Mouse (Mus musculus) hindbrain, embryonic 12.5 days (tissue): Measurements from ENCODE around the gene Eif2b5. TPM values are rescaled to one million over a fixed set of nuclear protein-coding genes. Genes with fewer than 3 reads are reported as not detected.
"Not testable (repeated sequence)": the region's sequence is repeated elsewhere in the genome, so short reads cannot be mapped to it uniquely, and the experiment has no call there.

Experiments used
- ATAC-seq: fragments of 200-750 bp; cut with Nextera tagmentation; 2 replicates; pipeline ENCODE4 v1.8.0; 2017; ENCODE audit warnings: moderate TSS enrichment; ENCODE audit not compliant: low FRiP score
- H3K27ac ChIP-seq: fragments of 300-500 bp; sonication (generic); 2 replicates; pipeline ENCODE4 v1.5.1; 2016; ENCODE audit warnings: mild to moderate bottlenecking
- H3K27me3 ChIP-seq: fragments of 300-500 bp; sonication (generic); 2 replicates; pipeline ENCODE4 v1.6.1; 2016; ENCODE audit warnings: mild to moderate bottlenecking
- H3K36me3 ChIP-seq: fragments of 300-500 bp; sonication (generic); 2 replicates; pipeline ENCODE4 v1.6.1; 2016; ENCODE audit warnings: mild to moderate bottlenecking
- H3K4me1 ChIP-seq: fragments of 300-500 bp; sonication (generic); 2 replicates; pipeline ENCODE4 v1.6.1; 2016
- H3K4me2 ChIP-seq: fragments of 300-500 bp; sonication (generic); replicated peaks from 2 replicates; pipeline ENCODE4 v1.6.1; 2016; ENCODE audit warnings: mild to moderate bottlenecking
- H3K4me3 ChIP-seq: fragments of 300-500 bp; sonication (generic); 2 replicates; pipeline ENCODE4 v1.5.1; 2016; ENCODE audit warnings: mild to moderate bottlenecking
- H3K9ac ChIP-seq: fragments of 300-500 bp; sonication (generic); 2 replicates; pipeline ENCODE4 v1.6.1; 2016; ENCODE audit warnings: mild to moderate bottlenecking, moderate library complexity
- H3K9me3 ChIP-seq: fragments of 300-500 bp; sonication (generic); replicated peaks from 2 replicates; pipeline ENCODE4 v1.6.1; 2016; ENCODE audit warnings: mild to moderate bottlenecking
- WGBS: fragments of 180-500 bp; shearing (Covaris S2); methylation state at CpG from one replicate; pipeline ENCODE4 v1.1.7; 2016; 5-methylcytosine and 5-hydroxymethylcytosine counted together
- polyA plus RNA-seq: library from polyadenylated mRNA; unstranded; fragments of >200 nt; fragmentation: Nextera tagmentation; extraction: Ambion mirVana; gene quantifications from 2 replicates; pipeline ENCODE4 v1.2.1, GENCODE M21; 2016

Eif2b5 gene
- polyA plus RNA-seq, 1 experiment from 2014 or later = 127 TPM

GRCm38 (mm10) chr16:20477270-20477669 lies 21.3 kb upstream of the Eif2b5 start:
- 71% methylated on average over 3 of the region's 3 CpGs for WGBS
- H3K4me3 ChIP-seq = no peak overlapping the region
- ATAC-seq = no peak

DNA sequence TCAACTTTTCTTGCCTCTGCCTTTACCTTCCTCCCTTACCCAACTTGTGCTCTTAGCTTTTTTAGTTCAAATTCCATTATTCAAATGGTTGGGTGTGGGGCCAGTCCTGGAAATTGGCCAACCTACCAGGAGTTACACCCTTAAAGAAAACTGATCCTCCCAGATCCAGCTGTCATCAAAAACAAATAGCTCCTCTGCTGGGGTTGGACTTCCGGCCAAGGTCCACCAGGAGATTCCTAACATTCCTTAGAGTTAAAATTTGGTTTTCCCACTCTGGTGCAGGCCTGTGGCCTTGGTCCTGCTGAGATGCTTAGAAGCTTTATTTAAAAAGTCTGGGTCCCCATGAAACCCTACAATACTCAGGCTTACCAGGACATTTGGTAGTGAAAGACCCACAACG lies 20.1 kb upstream of the Eif2b5 start:
- no peaks in the 10 kb centered on the region for H3K27me3 ChIP-seq
- H3K36me3 ChIP-seq = no peaks in the 10 kb centered on the region
- no peak overlapping the region for H3K27ac ChIP-seq
- no peak overlapping the region for H3K9ac ChIP-seq
- no peak overlapping the region for H3K4me2 ChIP-seq
- no peaks in the 10 kb centered on the region for H3K9me3 ChIP-seq
- peaks cover 3% of the 10 kb centered on the region; the same call in 1 of the 2 replicates for H3K4me1 ChIP-seq
- no peak for ATAC-seq
- no peak overlapping the region for H3K4me3 ChIP-seq
- WGBS = 70% methylated on average over 2 of the region's 2 CpGs

More at GRCm38 (mm10) chr16:20477270-20477669, 21.3 kb upstream of the Eif2b5 start:
- Histone ChIP-seq H3K36me3 (no peaks in the 10 kb centered on the region), H3K4me2 (no peak overlapping the region), H3K27me3 (no peaks in the 10 kb centered on the region), H3K9me3 (no peaks in the 10 kb centered on the region), H3K9ac (no peak overlapping the region), H3K27ac (no peak overlapping the region), H3K4me1 (peaks cover 3% of the 10 kb centered on the region; the same call in 1 of the 2 replicates)

DNA sequence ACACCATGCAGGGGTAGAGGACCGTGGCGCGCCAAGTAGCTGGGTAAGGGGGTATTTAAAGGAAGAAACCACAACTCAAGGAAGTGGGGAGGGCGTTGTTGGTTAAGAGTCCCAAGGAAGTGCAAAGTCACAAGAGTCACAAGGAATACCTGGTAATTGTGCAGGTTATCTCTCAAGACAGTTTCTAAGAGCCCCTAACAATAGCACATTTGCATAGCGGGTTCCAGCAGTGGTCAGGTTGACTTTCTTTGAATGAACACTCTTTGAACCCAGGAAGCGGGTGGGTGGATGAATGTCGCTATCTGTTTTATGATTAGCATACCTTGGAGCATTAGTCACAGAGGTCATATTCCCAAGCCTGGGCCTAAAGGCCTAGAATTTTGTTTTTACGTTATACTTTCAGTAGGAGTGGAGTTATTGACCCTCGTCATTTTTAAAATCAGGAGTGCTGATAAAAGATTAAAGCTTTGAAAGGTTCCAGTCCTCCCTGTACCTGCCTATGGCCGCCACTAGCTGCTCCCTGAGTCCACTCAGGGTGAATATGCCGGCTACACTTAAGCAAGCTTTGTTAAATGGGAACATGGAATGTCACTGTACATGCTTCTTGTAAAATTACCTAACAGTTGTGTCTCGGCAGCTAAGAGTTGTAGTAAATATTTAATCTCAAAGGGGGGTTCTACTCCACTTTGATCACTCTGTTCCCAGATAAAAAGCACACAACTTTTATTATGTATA lies 19.4 kb upstream of the Eif2b5 start:
- not testable (repeated sequence) for H3K27me3 ChIP-seq
- 93% methylated on average over 12 of the region's 12 CpGs for WGBS

DNA sequence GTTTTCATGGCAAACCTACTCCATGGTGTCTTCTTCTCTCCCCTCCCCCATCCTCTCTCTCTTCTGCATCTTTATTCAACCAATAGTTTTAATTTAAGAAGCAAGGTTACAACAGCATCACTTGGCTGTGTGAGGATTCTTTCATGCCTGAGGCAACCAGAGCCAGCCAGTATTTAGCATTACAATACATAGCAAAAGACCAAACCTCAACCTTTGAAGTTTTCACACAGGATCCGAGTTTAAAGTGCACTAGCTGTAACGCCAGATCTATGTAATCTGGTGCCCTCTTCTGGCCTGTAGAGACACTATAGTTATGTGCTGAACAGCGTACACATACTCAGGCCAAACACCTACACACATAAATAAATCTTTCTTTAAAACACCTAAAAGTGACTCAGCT lies 18.5 kb upstream of the Eif2b5 start:
- no peak for ATAC-seq
- Histone ChIP-seq H3K4me2 (no peak overlapping the region), H3K27me3 (no peaks in the 10 kb centered on the region), H3K4me3 (no peak overlapping the region), H3K27ac (no peak overlapping the region), H3K9ac (no peak overlapping the region), H3K9me3 (no peaks in the 10 kb centered on the region), H3K36me3 (no peaks in the 10 kb centered on the region), H3K4me1 (peaks cover 3% of the 10 kb centered on the region; the same call in 1 of the 2 replicates)
- 34% methylated on average over 3 of the region's 3 CpGs for WGBS

More for the DNA sequence above, 19.4 kb upstream of the Eif2b5 start:
- not testable (repeated sequence) for H3K4me1 ChIP-seq, H3K36me3 ChIP-seq, ATAC-seq, H3K27ac ChIP-seq, H3K4me2 ChIP-seq, H3K9ac ChIP-seq, H3K9me3 ChIP-seq, H3K4me3 ChIP-seq

DNA sequence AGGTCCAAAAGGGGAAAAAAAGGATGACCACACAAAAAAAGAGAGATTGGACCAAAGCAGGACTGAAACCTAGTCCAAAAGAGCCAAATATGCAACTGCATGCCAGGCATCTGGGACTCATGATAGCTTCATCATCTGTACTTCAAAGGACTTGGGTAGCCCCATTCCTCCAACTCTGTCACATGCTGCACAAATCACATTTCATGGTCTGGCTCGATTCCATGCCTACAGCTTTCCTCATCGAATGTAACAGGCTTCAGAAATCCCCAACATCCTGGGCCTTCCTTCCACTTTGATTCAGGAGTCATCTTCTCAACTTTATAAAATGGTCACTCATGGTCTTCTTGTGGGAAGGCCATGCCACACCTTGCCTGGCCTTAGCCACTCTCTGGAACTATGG lies 16.9 kb upstream of the Eif2b5 start:
- no peaks in the 10 kb centered on the region for H3K9me3 ChIP-seq
- H3K36me3 ChIP-seq = no peaks in the 10 kb centered on the region
- H3K4me3 ChIP-seq = no peak overlapping the region
- H3K9ac ChIP-seq = no peak overlapping the region
- no peaks in the 10 kb centered on the region for H3K27me3 ChIP-seq
- H3K4me2 ChIP-seq = no peak overlapping the region
- no peak for ATAC-seq
- H3K27ac ChIP-seq = no peak overlapping the region
- H3K4me1 ChIP-seq = peaks cover 3% of the 10 kb centered on the region; the same call in 1 of the 2 replicates
- 78% methylated on average over 2 of the region's 2 CpGs for WGBS

DNA sequence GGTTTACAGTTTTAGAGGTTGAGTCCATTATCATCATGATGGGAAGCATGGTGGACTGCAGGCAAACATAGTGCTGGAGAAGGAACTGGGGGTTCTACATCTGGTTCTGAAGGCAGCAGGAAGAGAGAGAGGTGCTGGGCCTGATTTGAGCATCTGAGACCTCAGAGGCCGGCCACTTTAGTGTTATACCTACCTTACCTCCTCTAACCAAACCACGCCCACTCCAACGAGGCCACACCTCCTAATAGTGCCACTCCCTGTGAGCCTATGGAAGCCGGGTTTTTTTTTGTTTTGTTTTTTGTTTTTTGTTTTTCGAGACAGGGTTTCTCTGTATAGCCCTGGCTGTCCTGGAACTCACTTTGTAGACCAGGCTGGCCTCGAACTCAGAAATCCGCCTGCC lies 14.9 kb upstream of the Eif2b5 start:
- 88% methylated on average over 7 of the region's 7 CpGs for WGBS
- not testable (repeated sequence) for ATAC-seq, H3K27me3 ChIP-seq, H3K9ac ChIP-seq, H3K4me2 ChIP-seq, H3K4me3 ChIP-seq, H3K27ac ChIP-seq, H3K9me3 ChIP-seq, H3K4me1 ChIP-seq, H3K36me3 ChIP-seq

DNA sequence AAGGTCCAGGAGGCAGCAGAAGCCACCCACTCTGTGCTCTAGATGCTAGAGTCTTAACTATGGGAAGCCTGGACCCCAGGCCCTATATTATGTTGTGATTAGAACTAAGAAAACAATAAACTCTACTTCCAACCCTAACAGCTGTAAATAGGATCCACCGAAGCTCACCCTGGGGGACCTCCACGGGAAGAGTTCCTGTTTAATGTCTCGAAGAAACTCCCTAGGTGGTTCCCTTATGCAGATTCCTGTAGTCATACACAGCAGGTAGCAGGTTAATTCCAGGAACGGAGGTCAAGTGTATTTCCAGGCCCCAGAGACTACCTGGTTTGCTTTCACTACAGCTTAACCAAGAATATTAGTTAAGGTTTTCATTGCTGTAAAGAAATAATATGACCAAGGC lies 13.6 kb upstream of the Eif2b5 start:
- H3K4me3 ChIP-seq = no peak overlapping the region

GRCm38 (mm10) chr16:20486048-20486447 lies 12.6 kb upstream of the Eif2b5 start:
- H3K4me2 ChIP-seq = no peak overlapping the region
- H3K4me3 ChIP-seq = no peak overlapping the region
- H3K9me3 ChIP-seq = no peaks in the 10 kb centered on the region
- H3K27me3 ChIP-seq = no peaks in the 10 kb centered on the region
- no peaks in the 10 kb centered on the region for H3K4me1 ChIP-seq
- H3K9ac ChIP-seq = no peak overlapping the region
- ATAC-seq = no peak
- 65% methylated on average over 3 of the region's 3 CpGs for WGBS
- H3K36me3 ChIP-seq = no peaks in the 10 kb centered on the region
- no peak overlapping the region for H3K27ac ChIP-seq

More for the DNA sequence above, 13.6 kb upstream of the Eif2b5 start:
- no peak for ATAC-seq
- Histone ChIP-seq H3K9ac (no peak overlapping the region), H3K27me3 (no peaks in the 10 kb centered on the region), H3K4me2 (no peak overlapping the region), H3K27ac (no peak overlapping the region), H3K9me3 (no peaks in the 10 kb centered on the region), H3K36me3 (no peaks in the 10 kb centered on the region), H3K4me1 (no peaks in the 10 kb centered on the region)
- WGBS = 43% methylated on average over 4 of the region's 4 CpGs

- no peaks in the 10 kb centered on the region for H3K27me3 ChIP-seq
- no peak overlapping the region for H3K4me3 ChIP-seq
- H3K36me3 ChIP-seq = no peaks in the 10 kb centered on the region
- no peak for ATAC-seq
- H3K4me2 ChIP-seq = no peak overlapping the region
- no peak overlapping the region for H3K27ac ChIP-seq
- no peaks in the 10 kb centered on the region for H3K9me3 ChIP-seq
- no peak overlapping the region for H3K9ac ChIP-seq
- H3K4me1 ChIP-seq = no peaks in the 10 kb centered on the region
- 80% methylated on average over 1 of the region's 1 CpGs for WGBS
Observed at GRCm38 (mm10) chr16:20488151-20488550, 10.5 kb upstream of the Eif2b5 start.

DNA sequence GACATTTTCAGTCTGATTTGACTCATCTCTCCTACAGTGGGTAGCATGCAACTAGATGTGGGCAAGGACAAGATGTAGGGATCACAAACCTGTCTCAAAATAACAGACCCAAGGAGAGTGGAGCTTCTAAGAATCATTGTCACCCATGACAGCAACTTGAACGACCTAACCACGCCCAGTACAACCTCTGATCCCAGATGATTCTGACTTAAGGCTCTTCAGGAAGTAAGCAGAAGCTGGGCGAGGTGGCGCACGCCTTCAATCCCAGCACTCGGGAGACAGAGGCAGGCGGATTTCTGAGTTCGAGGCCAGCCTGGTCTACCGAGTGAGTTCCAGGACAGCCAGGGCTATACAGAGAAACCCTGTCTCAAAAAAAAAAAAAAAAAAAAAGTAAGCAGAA lies 9.9 kb upstream of the Eif2b5 start:
- H3K9ac ChIP-seq, H3K27me3 ChIP-seq, H3K9me3 ChIP-seq, H3K4me2 ChIP-seq, H3K4me3 ChIP-seq, ATAC-seq, H3K36me3 ChIP-seq, H3K27ac ChIP-seq, H3K4me1 ChIP-seq: not testable (repeated sequence)
- 82% methylated on average over 9 of the region's 9 CpGs for WGBS

DNA sequence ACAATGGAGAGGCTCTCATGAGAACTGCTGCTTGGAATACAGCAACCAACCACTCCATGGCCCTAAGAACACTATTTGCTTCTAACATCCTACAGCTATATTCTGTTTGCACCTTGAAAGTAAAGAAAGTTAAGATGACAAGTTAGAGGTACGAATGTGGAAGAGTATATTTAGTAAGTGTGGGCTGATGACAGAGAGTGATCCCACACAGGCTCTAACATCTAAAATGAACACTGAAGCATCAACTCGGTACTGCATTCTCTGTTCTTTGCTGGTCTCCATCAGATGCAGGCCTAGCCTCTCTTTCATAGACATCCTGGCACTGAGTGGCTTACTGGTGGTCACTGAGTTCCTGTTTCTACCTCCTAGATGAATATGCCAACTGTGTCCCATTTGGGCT lies 9.4 kb upstream of the Eif2b5 start:
- Histone ChIP-seq H3K27ac (no peak overlapping the region), H3K9me3 (no peaks in the 10 kb centered on the region), H3K36me3 (no peaks in the 10 kb centered on the region), H3K9ac (no peak overlapping the region), H3K4me2 (no peak overlapping the region), H3K4me1 (no peaks in the 10 kb centered on the region), H3K27me3 (no peaks in the 10 kb centered on the region), H3K4me3 (no peak overlapping the region)
- no peak for ATAC-seq
- 82% methylated on average over 2 of the region's 2 CpGs for WGBS

- WGBS = 37% methylated on average over 2 of the region's 2 CpGs
- ATAC-seq = no peak
- H3K27me3 ChIP-seq = no peaks in the 10 kb centered on the region
- no peak overlapping the region for H3K4me3 ChIP-seq
- H3K4me2 ChIP-seq = no peak overlapping the region
- H3K9me3 ChIP-seq = no peaks in the 10 kb centered on the region
- H3K27ac ChIP-seq = no peak overlapping the region
- H3K36me3 ChIP-seq = no peaks in the 10 kb centered on the region
- H3K4me1 ChIP-seq = no peaks in the 10 kb centered on the region
- no peak overlapping the region for H3K9ac ChIP-seq
Observed at GRCm38 (mm10) chr16:20490581-20490980, 8.0 kb upstream of the Eif2b5 start.

GRCm38 (mm10) chr16:20491301-20491700 lies 7.3 kb upstream of the Eif2b5 start:
- no peak overlapping the region for H3K4me2 ChIP-seq
- no peaks in the 10 kb centered on the region for H3K9me3 ChIP-seq
- H3K27ac ChIP-seq = no peak overlapping the region
- H3K4me1 ChIP-seq = no peaks in the 10 kb centered on the region
- H3K27me3 ChIP-seq = no peaks in the 10 kb centered on the region
- H3K36me3 ChIP-seq = no peaks in the 10 kb centered on the region
- H3K9ac ChIP-seq = no peak overlapping the region
- 80% methylated on average over 2 of the region's 2 CpGs for WGBS
- no peak for ATAC-seq
- no peak overlapping the region for H3K4me3 ChIP-seq
